Mouse (Mus musculus): ENCODE results near the gene Clec4b2.
"Not testable (repeated sequence)": the region's sequence is repeated elsewhere in the genome, so short reads cannot be mapped to it uniquely, and the experiment has no call there.

Gene Clec4b2

DNA sequence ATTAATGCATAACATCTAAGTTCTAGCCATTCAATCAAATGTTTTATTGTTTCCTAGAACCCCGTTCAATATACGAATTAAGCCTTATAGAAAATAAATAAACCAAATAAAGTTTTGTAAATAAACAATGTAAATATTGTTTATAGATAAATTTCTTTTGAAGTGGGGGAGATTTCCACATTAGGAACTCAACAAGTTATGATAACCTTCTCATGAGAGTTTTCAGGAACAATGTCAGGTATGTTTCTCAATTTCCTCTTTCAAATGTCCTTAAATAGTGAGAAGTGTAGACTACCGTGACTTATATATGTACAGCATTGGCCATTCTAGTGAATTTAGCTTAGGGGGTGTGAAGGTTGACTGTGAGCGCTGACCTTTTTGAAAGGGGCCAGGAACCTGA lies at the start of gene Clec4b2:
Gene Clec4b2 (plus strand): TSS at position 301 of the 400 bp plus-strand sequence.
- in situ Hi-C loops (cut with MboI, MseI), result no loop called here

GRCm38 (mm10) chr6:123123195-123123594 lies 49.5 kb upstream of the Clec4b2 start:
- in situ Hi-C loops (cut with MboI, MseI), result no loop called here

- in situ Hi-C loops (cut with MboI, MseI), result loop anchor here in 1 of 2 experiments (25.0 kb wide), 1 partner anchor 1440 kb away; no protein-coding TSS in a partner anchor
These were observed 45.5 kb upstream of the Clec4b2 start for GRCm38 (mm10) chr6:123127173-123127572.

DNA sequence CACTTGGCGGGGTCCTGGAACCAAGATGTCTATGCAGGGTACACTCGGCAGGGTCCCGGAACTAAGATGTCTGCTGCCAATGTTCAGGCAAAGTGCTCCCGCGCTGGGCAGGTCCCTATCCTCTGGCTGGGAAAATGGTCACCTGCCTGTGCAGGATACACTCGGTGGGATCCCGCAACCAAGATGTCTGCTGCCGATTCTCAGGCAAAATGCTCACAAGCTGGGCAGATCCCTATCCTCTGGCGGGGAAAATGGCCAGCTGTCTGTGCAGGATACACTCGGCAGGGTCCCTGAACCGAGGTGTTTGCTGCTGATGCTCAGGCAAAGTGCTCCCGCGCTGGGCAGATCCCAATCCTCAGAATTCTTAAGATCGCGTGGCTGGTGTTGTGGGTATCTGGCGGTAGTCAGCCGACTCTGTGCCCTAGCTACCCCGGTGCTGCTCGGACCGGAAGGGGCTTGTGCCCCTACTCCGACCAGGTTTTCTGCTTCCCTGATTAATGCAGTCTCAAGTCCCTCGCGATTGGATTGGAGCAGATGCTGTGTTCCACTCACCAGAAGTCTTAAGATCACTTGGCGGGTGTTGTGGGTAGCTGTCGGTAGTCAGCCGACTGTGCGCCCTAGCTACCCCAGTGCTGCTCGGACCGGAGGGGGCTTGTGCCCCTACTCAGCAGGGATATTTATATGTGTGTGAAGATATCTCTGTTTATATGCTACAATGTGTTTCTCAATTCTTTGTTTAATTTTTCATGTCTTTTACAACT lies 34.7 kb upstream of the Clec4b2 start:
- in situ Hi-C loops (cut with MboI, MseI), result loop anchor here in 1 of 2 experiments (25.0 kb wide), 1 partner anchor 1451 kb away; no protein-coding TSS in a partner anchor

DNA sequence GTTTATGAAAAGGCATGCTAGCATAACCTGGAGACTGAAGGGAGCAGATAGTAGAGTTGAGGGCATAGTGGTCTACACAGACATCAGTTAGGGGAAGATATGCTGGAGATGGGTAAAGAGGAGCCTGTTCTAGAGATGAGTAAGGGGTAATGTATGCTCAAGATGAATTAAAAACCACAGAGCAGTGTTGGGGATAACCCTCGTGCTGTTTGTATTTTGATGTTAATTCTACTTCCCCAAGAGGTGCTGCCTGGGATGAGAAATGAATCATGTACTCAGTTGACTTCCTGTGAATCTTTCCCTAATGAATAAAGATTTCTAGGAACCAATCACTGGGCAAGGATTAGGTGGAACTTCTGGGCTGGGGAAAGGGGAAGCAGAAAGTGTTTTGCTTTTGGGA lies 2.6 kb upstream of the Clec4b2 start:
- in situ Hi-C loops (cut with MboI, MseI), result no loop called here

- in situ Hi-C loops (cut with MboI, MseI), result no loop called here
These were observed 1.7 kb upstream of the Clec4b2 start for GRCm38 (mm10) chr6:123171040-123171439.

DNA sequence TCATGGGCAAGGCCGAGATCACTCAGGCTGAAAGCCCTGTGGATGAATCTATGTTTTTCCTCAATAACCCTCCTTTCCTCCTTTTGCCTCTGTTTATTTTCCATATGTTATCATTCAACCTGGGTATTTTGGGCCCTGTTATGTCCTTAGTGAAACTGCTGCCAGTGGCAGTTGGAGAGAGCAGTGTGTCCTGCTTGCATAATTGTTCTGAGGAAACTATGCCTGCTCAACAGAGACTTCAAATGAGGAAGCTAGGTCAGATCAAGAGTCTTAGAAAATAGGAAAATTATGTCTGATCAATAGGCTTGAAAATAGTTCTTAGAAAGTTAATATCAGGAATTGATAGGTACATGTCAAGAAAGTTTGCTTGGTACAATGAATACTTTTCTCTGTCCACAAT lies 2.9 kb downstream of the Clec4b2 start:
- in situ Hi-C loops (cut with MboI, MseI), result no loop called here

DNA sequence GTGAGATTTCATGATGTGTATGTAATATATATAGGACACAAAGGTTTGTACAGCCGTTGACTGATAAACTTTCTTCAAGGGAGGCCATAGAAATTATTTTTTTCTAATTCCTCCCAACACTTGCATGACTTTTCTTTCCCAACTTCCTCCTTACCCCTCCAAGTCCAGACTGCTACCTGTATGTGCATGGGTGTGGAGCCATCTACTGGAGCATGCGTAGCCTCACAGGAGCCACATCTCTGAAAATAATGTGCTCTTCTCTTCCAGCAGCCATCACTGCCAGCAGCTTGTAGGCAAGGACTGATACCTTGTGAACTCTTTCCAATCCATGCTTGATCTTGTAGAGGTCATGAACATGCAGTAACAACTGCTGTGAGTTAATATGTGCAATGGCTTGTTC lies 12.2 kb downstream of the Clec4b2 start:
- in situ Hi-C loops (cut with MboI, MseI), result not testable (repeated sequence)

DNA sequence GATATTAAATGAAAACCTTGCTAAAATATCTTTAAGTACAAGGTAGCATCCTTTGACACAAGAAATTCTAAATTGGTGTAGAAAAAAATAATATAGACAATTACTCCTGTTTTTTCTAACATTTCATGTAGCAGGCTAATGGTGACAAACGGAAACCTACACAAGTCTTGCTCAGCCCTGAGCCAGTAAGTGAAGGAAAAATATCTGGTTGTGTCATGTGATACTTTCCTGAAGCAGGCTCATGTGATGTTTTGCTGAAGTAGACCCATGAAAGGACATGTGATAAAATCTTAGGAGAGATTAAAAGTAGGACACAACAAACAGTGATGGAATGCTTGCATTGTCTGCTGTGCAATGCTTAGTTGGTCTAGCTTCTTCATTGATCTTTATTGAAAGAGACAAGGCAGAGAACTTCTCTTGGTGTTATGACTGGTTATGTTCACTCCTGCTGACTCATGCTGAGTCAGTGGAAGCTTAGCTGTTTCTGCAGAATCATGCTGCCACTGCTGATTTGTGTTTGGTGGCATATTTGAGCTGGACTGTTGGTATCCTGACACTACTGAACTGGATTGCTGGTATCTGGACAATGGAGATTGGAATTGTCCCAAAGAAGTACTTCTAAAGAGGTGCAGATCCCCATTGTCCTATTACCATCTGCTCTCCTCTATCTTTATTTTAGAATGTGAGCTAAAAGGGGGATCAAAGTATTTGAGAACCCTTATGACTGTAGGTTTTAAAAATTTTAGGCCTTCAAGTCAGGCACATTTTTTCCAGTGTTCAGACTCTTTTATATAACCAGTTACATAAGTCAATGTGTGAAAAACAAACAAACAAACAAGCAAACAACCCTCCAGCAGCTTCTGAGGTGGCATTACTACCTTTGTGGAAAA lies 34.7 kb downstream of the Clec4b2 start:
- in situ Hi-C loops (cut with MboI, MseI), result no loop called here

DNA sequence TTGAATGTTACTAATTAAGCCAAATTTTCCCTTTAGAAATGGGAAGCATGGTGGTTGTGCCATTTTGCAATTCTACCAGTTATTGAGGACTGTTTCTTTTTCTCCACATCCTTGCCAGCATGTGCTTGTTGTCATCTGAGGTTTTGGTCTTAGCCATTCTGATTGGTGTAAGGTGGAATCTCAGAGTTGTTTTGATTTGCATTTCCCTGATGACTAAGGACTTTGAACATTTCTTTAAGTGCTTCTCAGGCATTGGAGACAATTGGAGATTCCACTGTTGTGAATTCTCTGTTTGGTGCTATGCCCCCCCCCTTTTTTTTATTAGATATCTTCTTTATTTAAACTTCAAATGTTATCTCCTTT lies 35.4 kb downstream of the Clec4b2 start:
- in situ Hi-C loops (cut with MboI, MseI), result not testable (repeated sequence)

DNA sequence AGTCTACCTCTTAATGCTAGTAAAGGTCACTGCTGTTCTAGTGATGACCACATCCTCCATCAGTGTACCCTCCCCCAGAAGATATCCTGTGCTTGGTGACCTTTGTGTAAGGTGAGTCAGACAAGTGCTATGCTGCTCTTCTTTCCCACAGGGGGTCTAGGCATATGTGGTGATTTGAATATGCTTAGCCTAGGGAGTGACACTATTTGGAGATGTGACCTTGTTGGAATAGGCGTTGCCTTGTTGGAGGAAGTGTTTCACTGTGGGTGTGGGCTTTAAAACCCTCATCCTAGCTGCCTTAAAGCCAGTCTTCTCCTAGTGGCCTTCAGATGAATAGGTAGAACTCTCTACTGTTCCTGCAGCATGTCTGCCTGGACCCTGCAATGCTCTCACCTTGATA lies 39.0 kb downstream of the Clec4b2 start:
- in situ Hi-C loops (cut with MboI, MseI), result no loop called here

- in situ Hi-C loops (cut with MboI, MseI), result no loop called here
These were observed 55.0 kb downstream of the Clec4b2 start for GRCm38 (mm10) chr6:123227519-123228166.

GRCm38 (mm10) chr6:123229644-123230043 lies 57.0 kb downstream of the Clec4b2 start, which contains the start of gene Clec4n:
Gene Clec4n, plus strand, starts transcription at chr6:123229843.
- in situ Hi-C loops (cut with MboI, MseI), result no loop called here

DNA sequence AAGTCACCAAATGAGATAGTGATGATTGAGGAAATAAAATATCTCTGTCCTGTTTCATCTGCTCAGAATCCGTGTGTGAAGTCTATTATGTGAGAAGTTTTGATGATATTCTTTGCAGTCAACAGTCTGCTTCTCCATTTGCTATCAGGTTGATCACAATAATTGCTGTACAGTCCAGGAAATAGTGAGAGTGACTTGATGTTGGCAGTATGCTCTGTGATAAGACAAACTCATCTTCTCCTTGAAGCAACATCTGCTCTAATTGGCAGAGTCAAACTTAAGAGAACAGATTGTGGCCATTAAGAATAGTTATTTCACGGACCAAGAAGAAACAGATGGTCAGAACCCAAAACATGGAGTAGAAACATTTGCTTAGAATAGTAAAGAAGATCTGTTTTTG lies 58.5 kb downstream of the Clec4b2 start:
- in situ Hi-C loops (cut with MboI, MseI), result no loop called here

GRCm38 (mm10) chr6:123237582-123237981 lies 64.9 kb downstream of the Clec4b2 start:
- in situ Hi-C loops (cut with MboI, MseI), result no loop called here

GRCm38 (mm10) chr6:123244201-123244600 lies 71.5 kb downstream of the Clec4b2 start:
- in situ Hi-C loops (cut with MboI, MseI), result no loop called here

GRCm38 (mm10) chr6:123248862-123249261 lies 76.2 kb downstream of the Clec4b2 start:
- in situ Hi-C loops (cut with MboI, MseI), result not testable (repeated sequence)

DNA sequence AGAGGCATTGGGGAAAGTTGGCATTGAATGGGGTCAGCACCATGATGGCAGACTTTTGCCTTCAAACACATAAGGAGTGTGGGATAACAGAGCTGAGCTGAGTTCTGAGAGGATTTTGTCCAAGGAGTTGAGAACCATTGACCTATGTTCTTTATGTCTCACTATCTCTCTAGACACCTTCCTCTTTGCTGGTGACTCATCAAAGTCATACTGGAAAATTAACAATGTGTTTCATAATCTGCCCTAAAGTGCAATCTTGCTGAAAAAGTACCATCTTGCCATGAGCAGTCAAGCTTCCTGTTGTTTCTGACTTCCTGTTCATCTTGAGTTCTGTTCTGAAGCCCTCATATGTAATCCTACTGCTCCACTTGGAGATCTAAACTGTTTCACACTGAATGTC lies 80.0 kb downstream of the Clec4b2 start:
- in situ Hi-C loops (cut with MboI, MseI), result no loop called here

All from T-helper 17 cell (primary cell).